Mouse (Mus musculus) urinary bladder, postnatal 0 days (tissue): ENCODE results near the gene Htr6. TPM values are rescaled to one million over a fixed set of nuclear protein-coding genes. Genes with fewer than 3 reads are reported as not detected.

Experiments
- polyA plus RNA-seq: library from polyadenylated mRNA; unstranded; fragments of >200 nt; fragmentation: Nextera tagmentation; extraction: Ambion mirVana; gene quantifications from 2 replicates; pipeline ENCODE4 v1.2.1, GENCODE M21; 2015

Gene Htr6
- 0.05 TPM in 1 of 2 replicates, not detected in the other for polyA plus RNA-seq

DNA sequence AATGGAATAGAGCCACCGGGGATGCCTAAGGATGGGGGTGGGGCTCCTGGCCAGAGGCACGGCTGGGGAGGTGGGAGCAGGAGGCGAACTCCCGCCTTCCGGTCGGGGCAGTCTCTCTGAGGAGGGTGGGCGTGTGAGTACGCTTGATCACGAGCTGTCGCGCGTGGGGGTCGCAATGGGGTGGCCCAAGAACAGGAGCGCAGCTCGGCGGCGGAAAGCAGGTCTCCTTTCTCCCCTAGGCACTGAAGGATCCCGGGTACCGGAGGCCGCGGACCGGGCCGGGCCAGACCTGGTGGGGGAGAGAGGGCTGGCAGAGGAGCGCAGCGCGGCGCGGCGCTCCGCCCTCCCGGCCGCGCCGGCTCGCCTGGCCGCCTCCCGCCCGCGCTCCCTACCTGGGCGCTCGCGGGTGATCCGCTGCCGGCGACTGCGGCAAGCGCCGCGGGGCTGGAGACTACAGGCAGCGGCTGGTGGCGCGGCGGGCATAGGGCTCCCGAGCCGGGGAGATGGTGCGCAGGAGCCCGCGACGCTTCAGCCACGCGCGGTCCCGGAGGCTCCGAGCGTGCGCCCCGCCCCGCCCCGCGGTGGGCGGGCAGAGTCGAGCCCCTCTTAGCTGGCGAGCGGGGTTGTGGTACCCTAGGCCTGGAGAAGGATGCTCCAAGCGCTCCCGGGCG lies at the start of gene Htr6:
Gene Htr6, minus strand, starts transcription at position 530 of the 671 bp plus-strand sequence.

DNA sequence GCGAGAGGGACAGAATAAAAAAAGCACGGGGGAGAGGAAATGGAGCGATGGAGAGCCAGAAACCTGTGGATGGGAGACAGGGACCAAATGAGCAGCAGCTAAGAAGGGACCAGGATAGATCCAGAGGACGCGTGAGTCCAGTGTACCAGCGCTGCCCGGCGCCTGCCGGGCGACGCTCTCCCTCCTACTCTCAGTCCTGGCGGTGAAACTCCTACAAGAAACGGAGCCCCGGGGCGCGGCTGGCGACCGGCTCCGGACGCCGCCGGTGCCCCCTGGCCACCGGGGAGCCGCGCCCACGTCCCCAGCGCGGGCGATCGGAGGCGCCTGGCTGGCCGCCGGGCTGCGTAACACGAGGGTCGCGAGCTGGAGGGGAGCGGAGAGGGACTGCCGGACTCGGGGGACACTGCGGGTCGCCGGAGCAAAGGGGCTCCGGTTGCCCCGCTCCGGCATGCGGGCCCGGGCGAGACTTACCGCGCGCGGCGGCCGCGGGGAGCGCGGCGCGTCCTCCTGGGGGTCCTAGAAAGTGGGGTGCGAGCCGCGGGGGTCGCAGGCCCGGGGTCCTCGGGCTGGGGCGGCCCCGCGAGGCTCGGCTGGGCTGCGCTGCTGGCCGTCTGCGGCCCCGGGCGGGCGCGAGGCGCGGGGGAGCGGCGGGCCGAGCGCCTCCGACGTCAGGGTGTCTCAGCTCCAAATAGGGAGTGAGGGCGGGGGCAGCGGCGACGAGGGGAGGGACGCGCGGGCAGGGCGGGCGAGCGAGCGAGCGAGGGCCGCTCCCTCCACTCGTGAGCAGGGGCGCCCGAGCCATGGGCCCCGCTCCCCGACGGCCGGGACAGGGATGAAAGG lies 17.2 kb upstream of the Htr6 start, which contains the start of gene Nbl1:
Gene Nbl1, minus strand, starts transcription at position 638 of the 840 bp plus-strand sequence.

Other genes starting within 250 kb of the Htr6 start
- gene Pla2g5, start 212.1 kb downstream of the Htr6 start, polyA plus RNA-seq = not detected in 2 replicates
- not detected in 2 replicates for gene Gm13030, start 201.6 kb downstream of the Htr6 start, polyA plus RNA-seq
- 0.28 and 1.3 TPM in 2 replicates for gene Pla2g2e, start 197.6 kb downstream of the Htr6 start, polyA plus RNA-seq
- 1.8 and 3.4 TPM in 2 replicates for gene Otud3, start 161.6 kb downstream of the Htr6 start, polyA plus RNA-seq
- 0.33 and 0.63 TPM in 2 replicates for gene Rnf186, start 108.5 kb downstream of the Htr6 start, polyA plus RNA-seq
- 17.6 and 18.9 TPM in 2 replicates for gene Tmco4, start 102.7 kb downstream of the Htr6 start, polyA plus RNA-seq
- 101 and 105 TPM in 2 replicates for gene Nbl1, start 17.4 kb upstream of the Htr6 start, polyA plus RNA-seq
- gene Minos1, start 55.5 kb upstream of the Htr6 start, polyA plus RNA-seq = 455 and 505 TPM in 2 replicates
- gene Capzb, start 117.3 kb upstream of the Htr6 start, polyA plus RNA-seq = 432 and 489 TPM in 2 replicates
- 8.4 and 10.2 TPM in 2 replicates for gene Pqlc2, start 235.1 kb upstream of the Htr6 start, polyA plus RNA-seq
- 47.6 and 49.5 TPM in 2 replicates for gene Akr7a5, start 235.2 kb upstream of the Htr6 start, polyA plus RNA-seq